Mouse (Mus musculus) heart, embryonic 16.5 days (tissue): ENCODE measurements around the gene Scarb1. TPM values are rescaled to one million over a fixed set of nuclear protein-coding genes. Genes with fewer than 3 reads are reported as not detected.

ENCODE experiments used
- ATAC-seq: fragments of 200-750 bp; cut with Nextera tagmentation; replicated peaks from 2 replicates; pipeline ENCODE4 v1.8.0; 2017; ENCODE audit warnings: moderate number of reproducible peaks; ENCODE audit not compliant: insufficient read depth, low FRiP score; ENCODE audit errors: extremely low read depth
- H3K27ac ChIP-seq: fragments of 300-500 bp; sonication (generic); 2 replicates; pipeline ENCODE4 v1.5.1; 2014; ENCODE audit warnings: mild to moderate bottlenecking, low read length, control low read depth, moderate library complexity
- H3K27me3 ChIP-seq: fragments of 300-500 bp; sonication (generic); 2 replicates; pipeline ENCODE4 v1.6.1; 2014; ENCODE audit warnings: low read length, mixed read lengths; ENCODE audit not compliant: control insufficient read depth, insufficient read depth
- H3K36me3 ChIP-seq: fragments of 300-500 bp; sonication (generic); 2 replicates; pipeline ENCODE4 v1.6.1; 2014; ENCODE audit not compliant: control insufficient read depth, insufficient read depth
- H3K4me1 ChIP-seq: fragments of 300-500 bp; sonication (generic); 2 replicates; pipeline ENCODE4 v1.6.1; 2014; ENCODE audit warnings: low read length, mixed read lengths; ENCODE audit not compliant: control insufficient read depth, insufficient read depth
- H3K4me2 ChIP-seq: fragments of 300-500 bp; sonication (generic); 2 replicates; pipeline ENCODE4 v1.6.1; 2014; ENCODE audit warnings: low read depth, mild to moderate bottlenecking, control low read depth, low read length
- H3K4me3 ChIP-seq: fragments of 300-500 bp; sonication (generic); 2 replicates; pipeline ENCODE4 v1.5.1; 2014; ENCODE audit warnings: mild to moderate bottlenecking, control low read depth, low read length
- H3K9ac ChIP-seq: fragments of 300-500 bp; sonication (generic); 2 replicates; pipeline ENCODE4 v1.6.1; 2014; ENCODE audit warnings: low read length, control low read depth
- H3K9me3 ChIP-seq: fragments of 300-500 bp; sonication (generic); replicated peaks from 2 replicates; pipeline ENCODE4 v1.6.1; 2016; ENCODE audit warnings: low read length; ENCODE audit not compliant: control insufficient read depth
- WGBS: fragments of 180-500 bp; shearing (Covaris S2); extraction: QIAGEN DNeasy Blood & Tissue Kit; methylation state at CpG from one replicate; pipeline ENCODE4 v1.1.7; 2014; 5-methylcytosine and 5-hydroxymethylcytosine counted together
- polyA plus RNA-seq: library from polyadenylated mRNA; unstranded; fragments of >200 nt; fragmentation: Nextera tagmentation; extraction: Ambion mirVana; gene quantifications from 2 replicates; pipeline ENCODE4 v1.2.1, GENCODE M21; 2015

Gene Scarb1
- polyA plus RNA-seq, 1 experiment from 2014 or later = 75.5 TPM

DNA sequence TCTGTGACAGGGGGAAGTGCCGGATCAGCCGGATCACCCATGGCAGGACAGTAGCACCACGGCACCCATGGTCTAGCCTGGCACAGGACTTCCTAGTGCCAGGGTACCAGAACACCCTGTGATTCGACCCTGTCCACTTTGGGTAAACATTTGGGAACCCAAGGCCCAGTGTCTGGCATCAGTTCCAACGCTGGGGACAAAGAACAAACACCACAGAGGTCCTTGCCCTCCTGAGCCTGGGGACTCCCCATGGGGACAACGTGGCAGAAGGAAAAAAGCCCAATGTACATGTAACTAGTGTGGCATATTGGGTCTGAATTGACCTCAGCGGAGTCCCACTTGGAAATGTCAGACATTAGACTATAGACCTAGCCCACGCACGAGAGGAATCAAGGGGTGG lies 10.7 kb downstream of the Scarb1 start:
- Histone ChIP-seq H3K9me3 (no peaks in the 10 kb centered on the region), H3K36me3 (no peaks in the 10 kb centered on the region), H3K4me3 (no peak overlapping the region), H3K27ac (peak overlapping the region; percentile 71), H3K9ac (peak overlapping the region; percentile 49; the same call in 1 of the 2 replicates), H3K4me2 (no peak overlapping the region), H3K4me1 (peaks cover 38% of the 10 kb centered on the region), H3K27me3 (no peaks in the 10 kb centered on the region)
- ATAC-seq = no peak
- WGBS = 76% methylated on average over 9 of the region's 9 CpGs

DNA sequence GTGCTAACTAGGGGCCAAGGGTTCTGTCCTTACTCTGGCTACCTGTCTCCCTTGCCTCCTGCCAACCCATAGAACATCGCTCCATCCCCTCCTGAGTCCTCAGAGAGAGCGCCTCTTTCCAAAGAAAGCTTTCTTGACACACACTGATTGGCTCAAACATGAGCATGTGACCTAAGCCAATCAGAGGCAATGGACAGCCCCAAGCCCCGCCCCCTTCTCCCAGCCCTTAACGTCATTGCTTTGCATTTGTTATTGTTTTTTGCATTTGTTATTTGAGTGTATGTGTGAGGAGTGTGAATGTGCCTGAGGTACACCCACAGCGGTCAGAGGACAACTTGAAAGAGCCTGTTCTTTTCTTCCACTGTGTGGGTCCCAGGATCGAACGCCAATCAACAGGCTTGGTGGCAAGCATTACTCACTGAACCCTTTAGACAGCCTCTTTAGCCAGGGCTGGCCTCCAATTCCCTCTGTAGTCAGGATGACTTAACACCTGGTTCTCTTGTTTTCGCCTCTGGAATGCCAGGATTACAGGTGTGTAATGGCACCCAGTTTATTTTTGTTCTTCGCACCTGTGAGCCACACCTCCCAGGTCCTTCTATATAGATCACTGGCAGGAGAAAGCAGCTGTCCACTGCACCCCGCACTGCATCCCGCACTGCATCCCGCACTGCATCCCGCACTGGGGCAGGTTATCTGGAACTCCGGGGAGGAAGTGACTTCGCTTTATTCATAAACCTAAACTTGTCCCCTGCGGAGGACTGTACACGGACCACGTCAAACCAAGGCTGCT lies 13.1 kb downstream of the Scarb1 start:
- no peak for ATAC-seq
- peak overlapping the region; percentile 32; the same call in 1 of the 2 replicates for H3K4me3 ChIP-seq
- H3K36me3 ChIP-seq = no peaks in the 10 kb centered on the region
- no peak overlapping the region for H3K27ac ChIP-seq
- no peak overlapping the region for H3K9ac ChIP-seq
- 0 out of 2 replicates have a peak overlapping the region, but pooled peaks have one; percentile 17 for H3K4me2 ChIP-seq
- no peaks in the 10 kb centered on the region for H3K27me3 ChIP-seq
- WGBS = 61% methylated on average over 18 of the region's 18 CpGs
- no peaks in the 10 kb centered on the region for H3K9me3 ChIP-seq
- H3K4me1 ChIP-seq = peaks cover 32% of the 10 kb centered on the region

DNA sequence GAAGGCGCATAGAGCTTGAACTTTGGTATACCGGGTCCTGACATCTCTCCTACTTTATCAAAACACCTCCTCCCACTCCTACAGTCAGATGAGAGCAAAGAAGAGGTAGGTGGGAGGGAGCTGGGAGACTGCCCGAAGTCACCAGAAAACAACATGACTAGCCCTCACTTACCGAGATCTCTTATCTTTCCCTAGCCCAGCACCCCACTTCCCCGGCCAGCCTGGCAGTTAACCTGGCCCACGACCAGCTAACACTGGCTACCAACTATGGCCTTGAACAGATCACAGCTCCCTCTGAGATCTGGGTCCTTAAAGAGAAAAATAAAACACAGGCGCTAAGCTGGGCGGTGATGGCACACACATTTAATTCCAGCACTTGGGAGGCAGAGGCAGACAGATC lies 14.5 kb downstream of the Scarb1 start:
- Histone ChIP-seq H3K36me3 (no peaks in the 10 kb centered on the region), H3K9me3 (no peaks in the 10 kb centered on the region), H3K4me1 (peaks cover 21% of the 10 kb centered on the region), H3K4me2 (peak overlapping the region; percentile 31; the same call in 1 of the 2 replicates), H3K27ac (peak overlapping the region; percentile 56), H3K27me3 (no peaks in the 10 kb centered on the region), H3K4me3 (0 out of 2 replicates have a peak overlapping the region, but pooled peaks have one; percentile 7), H3K9ac (peak overlapping the region; percentile 28)
- 49% methylated on average over 8 of the region's 8 CpGs for WGBS
- no peak for ATAC-seq

DNA sequence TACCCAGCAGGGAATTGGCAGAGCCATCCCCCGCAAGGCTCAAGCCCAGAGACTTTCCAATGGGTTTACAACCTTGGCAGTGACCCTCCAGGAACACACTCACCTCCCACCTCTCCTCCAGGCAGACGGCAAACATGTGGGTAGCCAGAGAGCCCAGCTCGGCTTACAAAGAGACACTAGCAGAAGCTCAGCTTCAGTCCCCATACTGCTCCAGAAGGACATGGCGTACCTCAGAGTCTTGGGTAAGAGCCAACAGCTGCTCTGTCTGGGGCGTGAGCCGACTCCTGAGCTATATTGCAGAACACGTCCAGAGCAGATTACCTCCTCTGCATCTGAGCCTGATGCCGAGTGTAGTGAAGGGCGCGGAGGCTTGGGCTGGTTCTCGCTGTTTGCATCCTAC lies 15.0 kb downstream of the Scarb1 start:
- H3K9ac ChIP-seq = peak overlapping the region; percentile 28
- ATAC-seq = peak; percentile 78
- H3K4me2 ChIP-seq = peak overlapping the region; percentile 31; the same call in 1 of the 2 replicates
- H3K4me1 ChIP-seq = peaks cover 17% of the 10 kb centered on the region
- 0 out of 2 replicates have a peak overlapping the region, but pooled peaks have one; percentile 7 for H3K4me3 ChIP-seq
- no peaks in the 10 kb centered on the region for H3K9me3 ChIP-seq
- H3K27ac ChIP-seq = peak overlapping the region; percentile 56
- no peaks in the 10 kb centered on the region for H3K27me3 ChIP-seq
- WGBS = 29% methylated on average over 11 of the region's 11 CpGs
- H3K36me3 ChIP-seq = no peaks in the 10 kb centered on the region

DNA sequence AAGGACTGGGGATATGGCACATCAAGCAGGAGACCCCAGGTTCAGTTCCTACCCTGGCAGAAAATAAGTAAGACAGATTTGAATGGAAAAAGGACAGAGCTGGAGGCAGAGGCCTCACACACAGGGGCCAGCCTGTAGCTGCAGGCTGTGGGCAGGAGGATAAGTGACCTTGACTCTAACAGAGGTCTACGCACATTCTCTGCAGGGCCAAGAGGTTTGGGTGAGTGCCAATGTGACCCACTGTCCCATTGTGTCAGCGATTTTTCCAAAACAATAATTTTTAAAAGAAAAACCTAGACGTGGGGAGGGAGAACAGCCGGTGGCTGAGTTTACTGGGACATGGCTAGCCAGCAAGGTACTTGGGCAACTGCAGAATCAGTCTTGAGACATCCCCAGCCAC lies 15.6 kb downstream of the Scarb1 start:
- no peaks in the 10 kb centered on the region for H3K36me3 ChIP-seq
- no peak for ATAC-seq
- no peak overlapping the region for H3K4me3 ChIP-seq
- peak overlapping the region; percentile 56 for H3K27ac ChIP-seq
- H3K27me3 ChIP-seq = no peaks in the 10 kb centered on the region
- no peak overlapping the region for H3K4me2 ChIP-seq
- WGBS = 50% methylated on average over 4 of the region's 4 CpGs
- peaks cover 11% of the 10 kb centered on the region for H3K4me1 ChIP-seq
- H3K9me3 ChIP-seq = no peaks in the 10 kb centered on the region
- no peak overlapping the region for H3K9ac ChIP-seq

DNA sequence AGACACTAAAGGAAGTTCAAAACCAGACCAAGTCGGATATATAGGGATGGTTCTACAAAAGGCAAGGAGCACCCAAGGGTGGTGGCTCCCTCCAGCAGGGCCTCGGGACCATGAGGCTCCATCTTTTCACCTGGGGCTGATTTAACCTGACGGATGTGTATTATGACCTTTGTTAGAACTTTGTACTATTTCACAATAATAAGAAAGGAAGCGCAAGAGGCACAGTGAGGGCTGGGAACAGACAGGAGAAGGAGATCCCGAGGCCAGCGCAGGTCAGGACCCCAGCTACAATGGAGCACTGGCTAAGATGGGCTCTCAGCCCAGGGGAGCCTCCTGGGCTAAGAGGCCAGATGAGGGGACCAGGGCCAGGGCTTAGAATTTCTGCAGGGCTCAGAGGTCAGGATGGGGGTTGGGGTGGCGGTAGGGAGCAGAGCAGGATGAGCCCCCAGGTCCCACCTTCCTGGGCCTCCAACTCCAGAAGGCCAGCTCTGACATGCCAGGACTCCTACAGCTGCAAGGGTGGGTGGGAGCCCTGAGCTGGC lies 16.9 kb downstream of the Scarb1 start:
- H3K9ac ChIP-seq = no peak overlapping the region
- WGBS = 82% methylated on average over 7 of the region's 7 CpGs

DNA sequence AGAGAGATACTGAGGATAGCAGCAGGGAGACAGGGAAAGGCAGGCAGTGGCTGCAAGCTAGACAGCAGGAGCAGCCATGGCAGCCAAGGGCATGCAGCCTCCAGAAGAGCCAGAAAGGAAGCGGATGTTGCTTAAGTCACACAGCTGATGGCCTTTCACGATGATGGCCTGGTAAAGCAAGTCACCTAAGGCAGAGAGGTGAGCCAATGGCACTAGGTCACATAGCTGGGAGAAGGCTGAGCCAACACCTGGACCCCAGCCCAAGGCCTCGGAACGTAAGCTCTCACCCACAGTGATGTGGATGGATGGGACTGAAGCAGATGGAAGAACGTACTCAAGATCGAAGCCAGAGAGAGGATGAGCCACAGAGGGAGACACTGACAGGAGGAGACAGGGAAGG lies 17.8 kb downstream of the Scarb1 start:
- Histone ChIP-seq H3K9me3 (no peaks in the 10 kb centered on the region), H3K4me2 (no peak overlapping the region), H3K27me3 (no peaks in the 10 kb centered on the region), H3K27ac (no peak overlapping the region), H3K4me3 (no peak overlapping the region), H3K9ac (no peak overlapping the region), H3K36me3 (no peaks in the 10 kb centered on the region), H3K4me1 (peaks cover 16% of the 10 kb centered on the region)
- WGBS = 83% methylated on average over 6 of the region's 6 CpGs
- no peak for ATAC-seq

More for the DNA sequence above, 16.9 kb downstream of the Scarb1 start:
- ATAC-seq = no peak
- Histone ChIP-seq H3K36me3 (no peaks in the 10 kb centered on the region), H3K9me3 (no peaks in the 10 kb centered on the region), H3K4me1 (peaks cover 16% of the 10 kb centered on the region), H3K27me3 (no peaks in the 10 kb centered on the region), H3K27ac (no peak overlapping the region), H3K4me2 (no peak overlapping the region), H3K4me3 (no peak overlapping the region)

DNA sequence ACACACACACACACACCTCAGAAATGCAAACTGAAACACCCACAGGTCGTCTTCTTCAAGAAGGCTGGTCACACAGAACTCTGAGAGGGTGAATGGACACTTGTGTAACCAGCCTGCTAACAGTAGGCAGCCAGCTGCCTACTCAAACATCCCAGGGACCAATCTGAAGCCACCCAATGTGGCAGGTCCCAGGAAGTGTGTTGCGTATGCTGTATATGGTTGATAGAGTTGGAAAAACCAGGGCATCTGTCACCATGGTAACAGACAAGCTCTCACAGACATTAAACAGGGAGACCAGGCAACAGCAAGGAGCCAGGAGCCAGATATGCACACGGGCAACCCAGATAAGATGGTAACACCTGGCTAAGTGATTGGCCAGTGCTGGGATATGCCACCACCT lies 19.1 kb downstream of the Scarb1 start:
- Histone ChIP-seq H3K36me3 (no peaks in the 10 kb centered on the region), H3K9ac (no peak overlapping the region), H3K27ac (no peak overlapping the region), H3K4me3 (no peak overlapping the region), H3K9me3 (no peaks in the 10 kb centered on the region), H3K4me2 (no peak overlapping the region), H3K27me3 (no peaks in the 10 kb centered on the region), H3K4me1 (peaks cover 23% of the 10 kb centered on the region)
- WGBS = 53% methylated on average over 3 of the region's 3 CpGs
- no peak for ATAC-seq
